Comparison of ENCODE assay signal across 8 mouse cellular contexts in the genomic region with DNA sequence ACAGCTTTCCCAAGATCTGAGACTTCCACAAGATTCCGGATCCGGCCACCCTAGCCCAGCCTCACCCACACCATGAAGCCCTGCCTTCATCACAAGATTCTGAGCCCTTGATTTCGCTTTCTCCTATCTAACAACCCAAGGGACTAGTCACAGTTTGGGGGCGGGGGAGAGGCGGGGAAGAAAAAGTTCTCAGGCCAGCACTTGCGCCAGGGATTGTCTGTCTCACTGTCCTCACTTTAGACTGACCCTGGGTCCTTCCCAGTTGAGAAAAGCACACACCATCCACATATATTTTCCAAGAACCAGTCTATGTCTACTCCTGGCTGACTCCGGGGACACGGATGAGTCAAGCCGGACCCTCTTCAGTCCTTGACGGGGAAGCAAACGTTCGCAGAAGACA. TPM values are rescaled to one million over a fixed set of nuclear protein-coding genes. Genes with fewer than 3 reads are reported as not detected.
A peak's percentile ranks its signal among the peaks of the same experiment; 100 is the strongest.
DNase-seq lines count a peak whose midpoint lies in the region; ATAC-seq and TF ChIP-seq lines count a peak whose summit lies in the region.

No protein-coding gene starts in this region.

- H3K9me3 ChIP-seq in limb, embryonic 15.5 days: no peaks in the 10 kb centered on the region
- no peaks in the 10 kb centered on the region for H3K9me3 ChIP-seq in stomach, embryonic 16.5 days (replicated peaks; ENCODE audit: control insufficient read depth, low read length)

- H3K9ac ChIP-seq in limb, embryonic 15.5 days: peak overlapping the region; percentile 41; the same call in 1 of the 2 replicates
- H3K9ac ChIP-seq in stomach, embryonic 16.5 days (ENCODE audit: low read length): peak overlapping the region; percentile 73

- H3K4me2 ChIP-seq in limb, embryonic 15.5 days: peak overlapping the region; percentile 81
- H3K4me2 ChIP-seq in stomach, embryonic 16.5 days (ENCODE audit: low read depth, low read length): peak overlapping the region; percentile 90

- no peak for ATAC-seq in limb, embryonic 15.5 days (ENCODE audit: insufficient number of reproducible peaks, low FRiP score, low TSS enrichment, low read depth)
- no peak for ATAC-seq in stomach, embryonic 16.5 days (ENCODE audit: insufficient read depth, low FRiP score)

- peaks cover 29% of the 10 kb centered on the region for H3K4me1 ChIP-seq in testis, adult 2 months (ENCODE audit: control insufficient read depth, insufficient read depth, low read length)
- peaks cover 13% of the 10 kb centered on the region; the same call in 1 of the 2 replicates for H3K4me1 ChIP-seq in limb, embryonic 15.5 days
- 0 out of 2 replicates have a peak, but pooled peaks cover 6% of the 10 kb centered on the region for H3K4me1 ChIP-seq in stomach, embryonic 16.5 days (ENCODE audit: control insufficient read depth, insufficient read depth, low read length)

- no peak for TF ChIP-seq CTCF in testis, adult 2 months (IDR thresholded peaks at IDR 0.05; ENCODE audit: control insufficient read depth, insufficient read depth, insufficient replicate concordance, low read depth, low read length)

- intact Hi-C loops in left cerebral cortex, postnatal 4 days (cut with DNase I): no loop called here

- 49% methylated on average over 12 of the region's 12 CpGs for WGBS in limb, embryonic 15.5 days
- 41% methylated on average over 12 of the region's 12 CpGs for WGBS in stomach, embryonic 16.5 days

- TF ChIP-seq POLR2A in testis, adult 2 months (IDR thresholded peaks at IDR 0.05; ENCODE audit: control insufficient read depth, low read depth, low read length): no peak

- peak overlapping the region; percentile 96 for H3K4me3 ChIP-seq in testis, adult 2 months (ENCODE audit: control insufficient read depth, low read depth, low read length)
- H3K4me3 ChIP-seq in limb, embryonic 15.5 days: peak overlapping the region; percentile 63
- peak overlapping the region; percentile 66 for H3K4me3 ChIP-seq in stomach, embryonic 16.5 days (replicated peaks; ENCODE audit: low read length)

- H3K36me3 ChIP-seq in testis, adult 2 months (ENCODE audit: control insufficient read depth, insufficient read depth, low read length): no peaks in the 10 kb centered on the region; the same call in 1 of the 2 replicates
- H3K36me3 ChIP-seq in limb, embryonic 15.5 days: peaks cover 13% of the 10 kb centered on the region
- H3K36me3 ChIP-seq in stomach, embryonic 16.5 days (ENCODE audit: control insufficient read depth, insufficient read depth, low read length): no peaks in the 10 kb centered on the region

- peak; percentile 21 for DNase-seq in adrenal gland, postnatal 10 days
- DNase-seq in adrenal gland, adult 18-20 months (ENCODE audit: low spot score in 2 of 2): no peak
- DNase-seq in testis, postnatal 14 days (ENCODE audit: low spot score): no peak
- no peak for DNase-seq in cerebellum, adult 11-12 months
- no peak for DNase-seq in left cerebral cortex, postnatal 4 days

- H3K27me3 ChIP-seq in testis, adult 2 months (ENCODE audit: control insufficient read depth, insufficient read depth, low read length): no peaks in the 10 kb centered on the region
- no peaks in the 10 kb centered on the region for H3K27me3 ChIP-seq in limb, embryonic 15.5 days
- no peaks in the 10 kb centered on the region for H3K27me3 ChIP-seq in stomach, embryonic 16.5 days (ENCODE audit: control insufficient read depth, insufficient read depth, low read length)

- H3K27ac ChIP-seq in testis, adult 2 months (ENCODE audit: control insufficient read depth, insufficient read depth, low read depth, low read length): peak overlapping the region; percentile 81
- H3K27ac ChIP-seq in limb, embryonic 15.5 days: no peak overlapping the region
- H3K27ac ChIP-seq in stomach, embryonic 16.5 days (ENCODE audit: low read length): no peak overlapping the region

RNA-seq across cellular contexts. Expression of gene Xkr8, which starts 0.7 kb away (rescaled TPM):
- total RNA-seq in adrenal gland, postnatal 10 days (2021): 1 to 10 TPM; 3.5 to 3.8 TPM
- total RNA-seq in adrenal gland, adult 18-20 months (2021): 1 to 10 TPM; 4.2 to 5.9 TPM
- 141 and 155 TPM in 2 replicates for polyA plus RNA-seq in testis, adult 2 months (2012; rRNA removed)
- 6.0 and 7.2 TPM in 2 replicates for polyA plus RNA-seq in limb, embryonic 15.5 days (2015; fragmentation: Nextera tagmentation; extraction: Ambion mirVana)
- polyA plus RNA-seq in stomach, embryonic 16.5 days (2015; fragmentation: Nextera tagmentation; extraction: Ambion mirVana): 4.9 and 6.0 TPM in 2 replicates
- 1 to 10 TPM; 4.3 to 4.8 TPM for total RNA-seq in left cerebral cortex, postnatal 4 days (2021)

RNA-seq across cellular contexts. Expression of gene Smpdl3b, which starts 25.4 kb away (rescaled TPM):
- 1 to 10 TPM; 1.2 to 1.3 TPM for total RNA-seq in adrenal gland, postnatal 10 days (2021)
- total RNA-seq in adrenal gland, adult 18-20 months (2021): 10 to 100 TPM in 1 of 2 experiments, under 1 TPM in 1; 0.83 to 15.0 TPM
- polyA plus RNA-seq in testis, adult 2 months (2012; rRNA removed): 2.8 and 3.7 TPM in 2 replicates
- polyA plus RNA-seq in limb, embryonic 15.5 days (2015; fragmentation: Nextera tagmentation; extraction: Ambion mirVana): 7.8 and 7.9 TPM in 2 replicates
- polyA plus RNA-seq in stomach, embryonic 16.5 days (2015; fragmentation: Nextera tagmentation; extraction: Ambion mirVana): 5.3 and 6.3 TPM in 2 replicates
- total RNA-seq in left cerebral cortex, postnatal 4 days (2021): 1 to 10 TPM in 1 of 2 experiments, under 1 TPM in 1; 0.97 to 1.2 TPM

RNA-seq across cellular contexts. Expression of gene Rpa2, which starts 36.5 kb away (rescaled TPM):
- total RNA-seq in adrenal gland, postnatal 10 days (2021): 10 to 100 TPM; 17.6 to 23.2 TPM
- 1 to 10 TPM; 5.2 to 7.2 TPM for total RNA-seq in adrenal gland, adult 18-20 months (2021)
- 15.5 and 18.0 TPM in 2 replicates for polyA plus RNA-seq in testis, adult 2 months (2012; rRNA removed)
- polyA plus RNA-seq in limb, embryonic 15.5 days (2015; fragmentation: Nextera tagmentation; extraction: Ambion mirVana): 97.9 and 105 TPM in 2 replicates
- polyA plus RNA-seq in stomach, embryonic 16.5 days (2015; fragmentation: Nextera tagmentation; extraction: Ambion mirVana): 67.0 and 75.3 TPM in 2 replicates
- total RNA-seq in left cerebral cortex, postnatal 4 days (2021): 10 to 100 TPM; 15.4 to 16.0 TPM
